Mouse (Mus musculus) ES-E14 (cell line): ENCODE measurements around the gene Ncam1. TPM values are rescaled to one million over a fixed set of nuclear protein-coding genes. Genes with fewer than 3 reads are reported as not detected.

Experiments used
- DNase-seq: peaks from one replicate; pipeline ENCODE4 v3.0.0-alpha.2; 2013; ENCODE audit warnings: low read depth, low spot score
- H3K27ac ChIP-seq: 2 replicates; pipeline ENCODE4 v1.5.1; 2012; ENCODE audit warnings: low read depth, mild to moderate bottlenecking, low read length, moderate library complexity, mixed read lengths; ENCODE audit not compliant: poor library complexity, insufficient read depth, severe bottlenecking
- H3K36me3 ChIP-seq: 2 replicates; pipeline ENCODE4 v1.6.1; 2012; ENCODE audit warnings: mild to moderate bottlenecking, low read length, moderate library complexity, mixed read lengths; ENCODE audit not compliant: control insufficient read depth, poor library complexity, insufficient read depth, severe bottlenecking
- H3K4me1 ChIP-seq, 2 experiments: fragments of 150-350 bp in 1 of 2; sonication (generic) in 1 of 2; 2 replicates each; pipeline ENCODE4 v1.6.1; 2012; ENCODE audit warnings: low read length in 2 of 2, mild to moderate bottlenecking in 1 of 2, mixed read lengths in 1 of 2; ENCODE audit not compliant: control insufficient read depth in 2 of 2, insufficient read depth in 2 of 2, poor library complexity in 1 of 2
- H3K4me3 ChIP-seq, 2 experiments: fragments of 150-350 bp in 1 of 2; sonication (generic) in 1 of 2; 2 replicates each; pipeline ENCODE4 v1.5.1; 2012; ENCODE audit warnings: low read length in 2 of 2, low read depth in 1 of 2, mild to moderate bottlenecking in 1 of 2, mixed read lengths in 1 of 2; ENCODE audit not compliant: insufficient read depth in 1 of 2, poor library complexity in 1 of 2, severe bottlenecking in 1 of 2
- H3K9ac ChIP-seq: 2 replicates; pipeline ENCODE4 v1.6.1; 2012; ENCODE audit warnings: low read depth, mild to moderate bottlenecking, low read length, mixed read lengths; ENCODE audit not compliant: poor library complexity, insufficient read depth, severe bottlenecking
- H3K9me3 ChIP-seq: fragments of 150-350 bp; sonication (generic); 2 replicates; pipeline ENCODE4 v1.6.1; 2012; ENCODE audit warnings: low read depth, mild to moderate bottlenecking, low read length; ENCODE audit not compliant: control insufficient read depth, insufficient read depth
- CHD2 ChIP-seq: IDR thresholded peaks from 2 replicates; pipeline ENCODE4 v1.6.1; 2014; ENCODE audit warnings: mild to moderate bottlenecking, low read depth, low read length, inconsistent platforms
- HCFC1 ChIP-seq: IDR thresholded peaks from 2 replicates; pipeline ENCODE4 v1.6.1; 2012; ENCODE audit warnings: low read length, inconsistent platforms, borderline replicate concordance; ENCODE audit not compliant: insufficient read depth
- MAFK ChIP-seq: IDR thresholded peaks from 2 replicates; pipeline ENCODE4 v1.6.1; 2014; ENCODE audit warnings: mild to moderate bottlenecking, low read depth, low read length, inconsistent platforms; ENCODE audit not compliant: insufficient read depth
- ZC3H11A ChIP-seq: IDR thresholded peaks from 2 replicates; pipeline ENCODE4 v1.6.1; 2012; ENCODE audit warnings: low read depth, mild to moderate bottlenecking, inconsistent platforms, low read length, borderline replicate concordance
- ZNF384 ChIP-seq: IDR thresholded peaks from 2 replicates; pipeline ENCODE4 v1.6.1; 2012; ENCODE audit warnings: low read depth, low read length, inconsistent platforms
- in situ Hi-C, 2 experiments: fragments of 600-800 bp; cut with MboI; formaldehyde crosslinking; loops; one replicate each; pipeline ENCODE4 v1.15.1; 2025; ENCODE audit warnings: low sequenced_read_pairs in 2 of 2, inconsistent platforms in 1 of 2; ENCODE audit not compliant: unreplicated experiment in 2 of 2
- total RNA-seq: library from RNA; depleted of rRNA; stranded (reverse); fragments of 300-350 nt; gene quantifications from 2 replicates; pipeline ENCODE4 v1.2.3, GENCODE M21; 2012

The Ncam1 gene
- total RNA-seq, 1 experiment, result 36.8 TPM

- Histone ChIP-seq H3K27ac (no peak overlapping the region), H3K9ac (no peak overlapping the region), H3K4me3 (no peak overlapping the region; a peak in 1 of 4 replicates), H3K36me3 (no peaks in the 10 kb centered on the region), H3K4me1 (peaks cover 4 to 5% of the 10 kb centered on the region in 2 experiments; a peak in 1 of 4 replicates), H3K9me3 (no peaks in the 10 kb centered on the region)
- in situ Hi-C loops, result no loop called here
- no peak for TF ChIP-seq ZNF384
- no peak for TF ChIP-seq CHD2
- no peak for TF ChIP-seq HCFC1
- no peak for TF ChIP-seq MAFK
- no peak for TF ChIP-seq ZC3H11A
- no peak for DNase-seq
Observed at GRCm38 (mm10) chr9:49795881-49796280, 2.8 kb downstream of the Ncam1 start.

GRCm38 (mm10) chr9:49793987-49794550, 4.7 kb downstream of the Ncam1 start:
- H3K27ac ChIP-seq, result no peak overlapping the region
- in situ Hi-C loops, result no loop called here
- H3K4me1 ChIP-seq, result peaks cover 4 to 5% of the 10 kb centered on the region in 2 experiments; a peak in 1 of 4 replicates
- H3K9me3 ChIP-seq, result no peaks in the 10 kb centered on the region
- TF ChIP-seq MAFK (no peak), CHD2 (no peak), ZC3H11A (no peak), HCFC1 (no peak), ZNF384 (no peak)
- no peaks in the 10 kb centered on the region for H3K36me3 ChIP-seq
- DNase-seq, result no peak
- no peak overlapping the region for H3K9ac ChIP-seq
- no peak overlapping the region for H3K4me3 ChIP-seq

- in situ Hi-C loops, result no loop called here
- H3K27ac ChIP-seq, result no peak overlapping the region
- H3K9me3 ChIP-seq, result no peaks in the 10 kb centered on the region
- peaks cover 4 to 5% of the 10 kb centered on the region in 2 experiments; a peak in 1 of 4 replicates for H3K4me1 ChIP-seq
- H3K4me3 ChIP-seq, result no peak overlapping the region
- no peak for TF ChIP-seq ZNF384
- no peak for TF ChIP-seq HCFC1
- no peak for TF ChIP-seq MAFK
- no peak for TF ChIP-seq ZC3H11A
- TF ChIP-seq CHD2, result no peak
- no peak overlapping the region for H3K9ac ChIP-seq
- no peaks in the 10 kb centered on the region for H3K36me3 ChIP-seq
- DNase-seq, result no peak
Observed at GRCm38 (mm10) chr9:49793241-49793640, 5.5 kb downstream of the Ncam1 start.

GRCm38 (mm10) chr9:49792646-49793045, 6.1 kb downstream of the Ncam1 start:
- in situ Hi-C loops, result no loop called here
- no peak overlapping the region for H3K9ac ChIP-seq
- H3K4me1 ChIP-seq, result peaks cover 3 to 4% of the 10 kb centered on the region in 2 experiments; a peak in 1 of 4 replicates
- TF ChIP-seq ZC3H11A, result no peak
- no peak for TF ChIP-seq ZNF384
- TF ChIP-seq CHD2, result no peak
- TF ChIP-seq MAFK, result no peak
- TF ChIP-seq HCFC1, result no peak
- H3K4me3 ChIP-seq, result no peak overlapping the region
- H3K27ac ChIP-seq, result no peak overlapping the region
- H3K9me3 ChIP-seq, result no peaks in the 10 kb centered on the region
- H3K36me3 ChIP-seq, result no peaks in the 10 kb centered on the region
- no peak for DNase-seq
